Mouse (Mus musculus) retina, postnatal 1 day (tissue): ENCODE measurements around the gene Ythdf1.
A peak's percentile ranks its signal among the peaks of the same experiment; 100 is the strongest.

Source experiments
- DNase-seq: peaks from one replicate; pipeline ENCODE4 v3.0.0-alpha.2; 2012

The Ythdf1 gene

GRCm38 (mm10) chr2:180920810-180921400 lies at the start of gene Ythdf1:
Ythdf1 (minus strand) TSS chr2:180920949.
- DNase-seq = peak; percentile 97

- peak; percentile 94 for DNase-seq
Measured at GRCm38 (mm10) chr2:180967010-180967763, 46.4 kb upstream of the Ythdf1 start, which contains the start of gene Arfgap1. Arfgap1 (plus strand) TSS chr2:180967225.

- peak; percentile 26 for DNase-seq
Measured at GRCm38 (mm10) chr2:180966092-180966882, 45.5 kb upstream of the Ythdf1 start.

GRCm38 (mm10) chr2:180963956-180964355 lies 43.2 kb upstream of the Ythdf1 start:
- peak; percentile 85 for DNase-seq

- no peak for DNase-seq
Measured at GRCm38 (mm10) chr2:180962616-180963308, 42.0 kb upstream of the Ythdf1 start.

- no peak for DNase-seq
Measured at GRCm38 (mm10) chr2:180960187-180960586, 39.4 kb upstream of the Ythdf1 start.

GRCm38 (mm10) chr2:180959605-180960004 lies 38.9 kb upstream of the Ythdf1 start:
- no peak for DNase-seq

GRCm38 (mm10) chr2:180954061-180955047 lies 33.6 kb upstream of the Ythdf1 start, which contains the start of gene Nkain4:
Nkain4 (minus strand) TSS chr2:180954699.
- DNase-seq = peak; percentile 96

GRCm38 (mm10) chr2:180953638-180954037 lies 32.9 kb upstream of the Ythdf1 start:
- DNase-seq = no peak

GRCm38 (mm10) chr2:180952731-180953171 lies 32.0 kb upstream of the Ythdf1 start:
- DNase-seq = peak; percentile 89

- DNase-seq = no peak
Measured at GRCm38 (mm10) chr2:180949947-180950346, 29.2 kb upstream of the Ythdf1 start.

GRCm38 (mm10) chr2:180941869-180942268 lies 21.1 kb upstream of the Ythdf1 start:
- DNase-seq = no peak

- no peak for DNase-seq
Measured at GRCm38 (mm10) chr2:180940187-180940586, 19.4 kb upstream of the Ythdf1 start.

GRCm38 (mm10) chr2:180932418-180932817 lies 11.7 kb upstream of the Ythdf1 start:
- no peak for DNase-seq

- DNase-seq = no peak
Measured at GRCm38 (mm10) chr2:180928723-180929122, 8.0 kb upstream of the Ythdf1 start, which contains the start of gene Birc7. Birc7 (plus strand) TSS chr2:180929023.

- DNase-seq = peak; percentile 82
Measured at GRCm38 (mm10) chr2:180925176-180925575, 4.4 kb upstream of the Ythdf1 start.

- DNase-seq = no peak
Measured at GRCm38 (mm10) chr2:180922739-180923138, 2.0 kb upstream of the Ythdf1 start.

GRCm38 (mm10) chr2:180919913-180920809 lies 588 bp downstream of the Ythdf1 start:
- no peak for DNase-seq

- DNase-seq = no peak
Measured at GRCm38 (mm10) chr2:180915886-180916433, 4.8 kb downstream of the Ythdf1 start.

GRCm38 (mm10) chr2:180910928-180911327 lies 9.8 kb downstream of the Ythdf1 start:
- no peak for DNase-seq
